Mouse (Mus musculus) spleen, postnatal 14 days (tissue): ENCODE results near the gene Nsd2.

Source experiments
- DNase-seq, 2 experiments: peaks; one replicate each; pipeline ENCODE4 v3.0.0; 2021 to 2022; ENCODE audit warnings: low spot score in 2 of 2

The Nsd2 gene

GRCm38 (mm10) chr5:33819876-33820732 is at the start of gene Nsd2:
Gene Nsd2, plus strand, starts transcription at chr5:33820725.
- DNase-seq: peak; percentile 71 to 78

- DNase-seq: no peak
These were observed 43.3 kb upstream of the Nsd2 start for GRCm38 (mm10) chr5:33777195-33777594.

GRCm38 (mm10) chr5:33781964-33782344 is 38.6 kb upstream of the Nsd2 start:
- DNase-seq: no peak

GRCm38 (mm10) chr5:33782345-33782998 is 38.1 kb upstream of the Nsd2 start, which contains the start of gene Letm1:
Gene Letm1, minus strand, starts transcription at chr5:33782817.
- DNase-seq: peak; percentile 85 to 91

GRCm38 (mm10) chr5:33782999-33783390 is 37.5 kb upstream of the Nsd2 start:
- no peak for DNase-seq

GRCm38 (mm10) chr5:33791912-33792643 is 28.4 kb upstream of the Nsd2 start:
- DNase-seq: no peak

- DNase-seq: no peak
These were observed 17.2 kb upstream of the Nsd2 start for GRCm38 (mm10) chr5:33803337-33803736.

- DNase-seq: no peak
These were observed 9.0 kb upstream of the Nsd2 start for GRCm38 (mm10) chr5:33811519-33811918.

GRCm38 (mm10) chr5:33816008-33816725 is 4.4 kb upstream of the Nsd2 start:
- no peak for DNase-seq

GRCm38 (mm10) chr5:33818104-33818503 is 2.4 kb upstream of the Nsd2 start:
- no peak for DNase-seq

GRCm38 (mm10) chr5:33819141-33819875 is 1.2 kb upstream of the Nsd2 start:
- DNase-seq: no peak

- peak; percentile 47 to 49 for DNase-seq
These were observed 452 bp downstream of the Nsd2 start for GRCm38 (mm10) chr5:33820733-33821621.

GRCm38 (mm10) chr5:33821901-33822427 is 1.4 kb downstream of the Nsd2 start:
- DNase-seq: no peak

GRCm38 (mm10) chr5:33822456-33822855 is 1.9 kb downstream of the Nsd2 start:
- DNase-seq: no peak

GRCm38 (mm10) chr5:33826001-33826400 is 5.5 kb downstream of the Nsd2 start:
- no peak for DNase-seq

GRCm38 (mm10) chr5:33828107-33828506 is 7.6 kb downstream of the Nsd2 start:
- DNase-seq: no peak

GRCm38 (mm10) chr5:33829958-33830357 is 9.4 kb downstream of the Nsd2 start:
- DNase-seq: no peak

GRCm38 (mm10) chr5:33830832-33831231 is 10.3 kb downstream of the Nsd2 start:
- peak in 1 of 2 experiments; percentile 11 for DNase-seq

GRCm38 (mm10) chr5:33841331-33841730 is 20.8 kb downstream of the Nsd2 start:
- no peak for DNase-seq

GRCm38 (mm10) chr5:33842549-33842948 is 22.0 kb downstream of the Nsd2 start:
- DNase-seq: no peak
